Mouse (Mus musculus) cerebellum, adult 9-11 months (tissue): ENCODE measurements around the gene Bckdhb.

Source experiments
- DNase-seq: peaks from one replicate; pipeline ENCODE4 v3.0.0; 2022

Bckdhb gene

GRCm38 (mm10) chr9:84109777-84110478, 185.0 kb downstream of the Bckdhb start:
- peak; percentile 43 for DNase-seq

GRCm38 (mm10) chr9:84110616-84111015, 185.7 kb downstream of the Bckdhb start:
- DNase-seq: no peak

GRCm38 (mm10) chr9:84112319-84112718, 187.4 kb downstream of the Bckdhb start:
- DNase-seq: no peak

GRCm38 (mm10) chr9:84112842-84113568, 188.1 kb downstream of the Bckdhb start:
- no peak for DNase-seq

DNA sequence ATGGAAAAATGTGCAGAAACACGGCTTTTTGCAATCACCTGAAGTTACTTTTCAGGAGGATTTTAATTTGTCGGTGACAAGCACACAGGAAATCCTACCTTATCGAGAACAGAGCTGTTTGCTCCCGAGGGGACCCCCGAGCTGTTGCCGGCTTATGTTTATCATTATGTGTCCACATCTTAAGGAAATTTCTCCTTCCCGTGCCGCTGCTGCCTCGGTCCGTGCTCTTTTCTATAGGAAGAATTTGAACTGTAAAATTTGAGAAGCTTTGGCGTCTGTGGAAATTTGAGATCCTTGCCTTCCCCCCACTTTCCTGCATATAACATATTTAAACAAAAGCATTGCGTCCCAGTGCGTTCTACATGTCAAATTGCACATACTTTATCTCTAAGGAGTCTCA, 189.3 kb downstream of the Bckdhb start:
- no peak for DNase-seq

DNA sequence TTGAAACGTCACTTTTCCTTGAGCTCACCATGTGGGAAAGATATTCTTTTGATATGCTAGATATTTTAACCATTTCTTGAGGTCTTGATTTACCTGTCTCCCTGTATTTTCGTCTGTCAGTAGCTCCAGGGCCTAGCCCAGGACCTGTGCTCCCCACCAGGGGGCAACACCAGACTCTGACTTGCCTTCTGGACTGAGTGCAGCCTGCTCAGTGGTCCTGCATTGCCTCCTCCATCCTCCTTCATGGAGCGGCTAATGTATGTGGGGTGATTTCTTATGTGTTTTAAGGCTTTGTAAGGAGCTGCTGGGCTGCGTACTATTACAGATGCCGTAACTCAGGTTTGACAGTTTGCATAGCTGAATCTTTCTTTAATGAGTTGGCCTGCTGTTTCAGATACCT, 192.4 kb downstream of the Bckdhb start:
- no peak for DNase-seq

DNA sequence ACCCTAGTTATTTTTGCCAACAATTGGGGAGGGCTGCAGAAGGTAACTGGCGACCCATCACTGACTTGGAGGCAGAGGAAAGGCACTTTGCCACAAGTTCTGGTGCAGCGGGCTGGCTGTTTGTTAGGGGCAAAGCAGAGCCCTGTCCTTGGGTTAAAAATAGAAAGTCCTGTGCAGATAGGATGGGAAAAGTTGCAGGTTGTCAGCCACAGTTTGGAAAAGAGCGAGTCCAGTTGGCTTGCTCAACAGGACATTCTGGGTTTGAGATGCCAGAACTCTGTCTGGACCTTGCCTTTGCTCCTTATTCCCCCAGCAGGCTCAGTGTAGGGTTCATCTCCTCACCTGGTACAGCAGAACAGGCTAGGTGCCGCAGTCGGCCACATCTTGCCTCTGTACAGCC, 200.1 kb downstream of the Bckdhb start:
- DNase-seq: no peak

GRCm38 (mm10) chr9:84130338-84130737, 205.4 kb downstream of the Bckdhb start:
- no peak for DNase-seq

GRCm38 (mm10) chr9:84135062-84135461, 210.1 kb downstream of the Bckdhb start:
- DNase-seq: no peak

DNA sequence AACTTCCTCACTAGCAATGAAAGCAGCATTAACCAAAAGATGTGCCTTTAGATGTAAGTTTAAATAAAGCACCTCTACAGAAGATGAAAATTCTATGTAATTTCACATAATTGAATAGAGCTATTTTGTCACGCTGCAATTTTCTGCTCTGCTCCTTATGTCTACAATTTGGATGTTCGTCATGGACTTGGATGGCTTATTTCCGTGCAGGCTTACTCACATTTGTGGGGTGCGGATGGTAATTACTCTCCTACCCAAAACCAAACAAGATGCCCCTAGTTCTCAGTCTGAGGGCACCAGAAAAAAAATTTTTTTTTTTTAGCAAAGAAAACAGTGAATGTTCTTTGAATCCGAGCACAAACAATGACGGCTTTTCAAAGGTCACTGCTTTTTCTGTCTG, 212.2 kb downstream of the Bckdhb start:
- no peak for DNase-seq

DNA sequence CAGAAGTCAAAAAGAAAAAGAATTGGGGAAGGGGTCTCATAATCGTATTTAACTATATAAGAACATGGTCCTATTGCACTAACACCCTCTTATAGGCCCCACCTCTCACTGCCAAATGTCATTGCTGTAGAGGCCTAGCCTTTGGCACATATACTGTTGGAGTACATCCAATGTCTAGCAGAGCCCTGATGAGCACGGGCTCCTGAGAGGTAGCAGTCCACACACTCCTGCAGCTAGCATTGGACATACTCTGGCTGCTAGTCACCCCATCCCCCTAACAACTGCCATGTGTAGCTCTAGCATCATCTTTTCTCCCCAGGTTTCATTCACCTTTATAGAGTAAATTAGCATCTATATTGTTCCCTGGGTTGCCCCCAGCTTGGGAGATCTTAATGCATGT, 223.2 kb downstream of the Bckdhb start:
- no peak for DNase-seq
